Mouse (Mus musculus) forebrain, embryonic 13.5 days (tissue): ENCODE data around the gene Hoxd8. TPM values are rescaled to one million over a fixed set of nuclear protein-coding genes. Genes with fewer than 3 reads are reported as not detected.
A peak's percentile ranks its signal among the peaks of the same experiment; 100 is the strongest.

Experiments used
- ATAC-seq: fragments of 200-750 bp; cut with Nextera tagmentation; 2 replicates; pipeline ENCODE4 v1.8.0; 2017
- H3K27ac ChIP-seq: fragments of 300-500 bp; sonication (generic); 2 replicates; pipeline ENCODE4 v1.5.1; 2015; ENCODE audit warnings: inconsistent platforms, mild to moderate bottlenecking, moderate library complexity
- H3K27me3 ChIP-seq: fragments of 300-500 bp; sonication (generic); 2 replicates; pipeline ENCODE4 v1.6.1; 2015; ENCODE audit warnings: mild to moderate bottlenecking, inconsistent platforms
- H3K36me3 ChIP-seq: fragments of 300-500 bp; sonication (generic); 2 replicates; pipeline ENCODE4 v1.6.1; 2015; ENCODE audit warnings: mild to moderate bottlenecking, inconsistent platforms; ENCODE audit not compliant: poor library complexity, severe bottlenecking
- H3K4me1 ChIP-seq: fragments of 300-500 bp; sonication (generic); 2 replicates; pipeline ENCODE4 v1.6.1; 2015; ENCODE audit warnings: inconsistent platforms
- H3K4me2 ChIP-seq: fragments of 300-500 bp; sonication (generic); 2 replicates; pipeline ENCODE4 v1.6.1; 2015; ENCODE audit warnings: inconsistent platforms, mild to moderate bottlenecking, moderate library complexity
- H3K4me3 ChIP-seq: fragments of 300-500 bp; sonication (generic); 2 replicates; pipeline ENCODE4 v1.5.1; 2015; ENCODE audit warnings: mild to moderate bottlenecking, inconsistent platforms
- H3K9ac ChIP-seq: fragments of 300-500 bp; sonication (generic); 2 replicates; pipeline ENCODE4 v1.6.1; 2015; ENCODE audit warnings: mild to moderate bottlenecking, inconsistent platforms
- H3K9me3 ChIP-seq: fragments of 300-500 bp; sonication (generic); replicated peaks from 2 replicates; pipeline ENCODE4 v1.6.1; 2016; ENCODE audit warnings: inconsistent platforms
- WGBS: fragments of 180-500 bp; shearing (Covaris S2); methylation state at CpG from one replicate; pipeline ENCODE4 v1.1.7; 2015; 5-methylcytosine and 5-hydroxymethylcytosine counted together
- microRNA counts: library from miRNA; unstranded; fragments of <30 nt; microRNA quantifications from one replicate; lab custom pipeline; 2016
- microRNA-seq: library from miRNA; unstranded; fragments of <30 nt; microRNA quantifications from one replicate; pipeline ENCODE4, GENCODE M21; 2016
- polyA plus RNA-seq: library from polyadenylated mRNA; unstranded; fragments of >200 nt; fragmentation: Nextera tagmentation; extraction: Ambion mirVana; gene quantifications from 2 replicates; pipeline ENCODE4 v1.2.1, GENCODE M21; 2015

Hoxd8 gene
- polyA plus RNA-seq, 1 experiment from 2014 or later: not detected

DNA sequence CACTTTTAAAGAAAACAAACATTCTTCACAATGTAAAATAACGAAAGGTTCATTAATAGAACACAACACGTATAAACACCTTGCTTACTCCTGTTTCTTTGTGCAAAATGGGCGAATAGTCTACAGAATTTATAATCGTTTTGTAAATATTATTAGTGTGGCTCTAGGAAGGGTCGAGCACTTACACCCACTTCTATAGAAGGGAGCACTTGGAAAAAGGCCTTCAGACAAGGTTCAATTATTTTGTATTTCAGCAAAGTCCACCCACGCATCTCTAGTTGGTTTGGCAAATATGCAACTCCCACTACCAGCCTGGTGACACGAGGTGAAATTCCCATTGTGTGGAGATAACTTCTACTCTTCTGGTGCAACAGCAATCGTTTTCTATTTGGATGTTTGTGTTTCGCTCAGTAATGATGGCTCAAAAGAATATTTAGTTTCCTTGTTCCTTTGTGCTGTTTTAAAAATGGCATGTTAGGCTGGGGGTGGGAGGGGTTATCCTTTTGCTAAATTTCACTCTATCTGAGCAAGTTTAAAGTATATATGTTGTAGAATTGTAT, 44.1 kb downstream of the Hoxd8 start:
- Histone ChIP-seq H3K4me2 (no peak overlapping the region), H3K9me3 (no peaks in the 10 kb centered on the region), H3K27ac (no peak overlapping the region), H3K4me1 (peaks cover 19% of the 10 kb centered on the region), H3K36me3 (no peaks in the 10 kb centered on the region), H3K4me3 (no peak overlapping the region), H3K27me3 (peaks cover 100% of the 10 kb centered on the region), H3K9ac (no peak overlapping the region)
- no peak for ATAC-seq
- WGBS: 3% methylated on average over 9 of the region's 9 CpGs

- peak overlapping the region; percentile 25 for H3K4me3 ChIP-seq
- no peak overlapping the region for H3K9ac ChIP-seq
- peak; percentile 36; the same call in 1 of the 2 replicates for ATAC-seq
- 0% methylated on average over 47 of the region's 47 CpGs for WGBS
- H3K4me2 ChIP-seq: peak overlapping the region; percentile 53
- H3K4me1 ChIP-seq: peaks cover 19% of the 10 kb centered on the region
- no peaks in the 10 kb centered on the region for H3K36me3 ChIP-seq
- peaks cover 100% of the 10 kb centered on the region for H3K27me3 ChIP-seq
- no peaks in the 10 kb centered on the region for H3K9me3 ChIP-seq
- no peak overlapping the region for H3K27ac ChIP-seq
Observed at GRCm38 (mm10) chr2:74749337-74750121, 45.1 kb downstream of the Hoxd8 start.

GRCm38 (mm10) chr2:74750731-74751250, 46.4 kb downstream of the Hoxd8 start:
- Histone ChIP-seq H3K9ac (no peak overlapping the region), H3K27ac (no peak overlapping the region), H3K4me3 (no peak overlapping the region), H3K36me3 (no peaks in the 10 kb centered on the region), H3K4me2 (no peak overlapping the region), H3K27me3 (peaks cover 100% of the 10 kb centered on the region), H3K4me1 (peaks cover 19% of the 10 kb centered on the region), H3K9me3 (no peaks in the 10 kb centered on the region)
- ATAC-seq: no peak
- WGBS: 10% methylated on average over 5 of the region's 5 CpGs

DNA sequence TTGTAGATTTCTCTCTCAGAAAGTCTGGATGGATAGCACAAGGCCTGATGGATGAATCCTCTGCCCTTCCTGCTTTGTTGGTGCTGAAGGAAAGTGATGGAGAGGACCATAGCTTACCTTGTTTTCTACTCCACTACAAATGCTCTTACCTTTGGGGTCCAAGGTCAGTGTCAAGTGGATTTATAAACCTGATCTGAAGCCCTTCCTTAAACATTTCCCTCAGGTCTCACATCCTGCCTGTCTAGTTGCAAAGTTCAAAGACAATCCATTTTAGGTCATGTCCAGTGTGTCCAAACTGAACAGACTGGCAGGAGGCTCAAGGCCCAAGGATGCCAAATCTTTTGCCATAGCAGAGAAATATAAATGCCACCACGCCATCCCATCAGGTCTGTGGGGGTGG, 47.4 kb downstream of the Hoxd8 start:
- peaks cover 19% of the 10 kb centered on the region for H3K4me1 ChIP-seq
- H3K27ac ChIP-seq: no peak overlapping the region
- H3K36me3 ChIP-seq: no peaks in the 10 kb centered on the region
- H3K27me3 ChIP-seq: peaks cover 100% of the 10 kb centered on the region
- no peak overlapping the region for H3K4me2 ChIP-seq
- H3K9ac ChIP-seq: no peak overlapping the region
- H3K9me3 ChIP-seq: no peaks in the 10 kb centered on the region
- H3K4me3 ChIP-seq: no peak overlapping the region
- no peak for ATAC-seq
- 38% methylated on average over 1 of the region's 1 CpGs for WGBS

GRCm38 (mm10) chr2:74752431-74753174, 48.2 kb downstream of the Hoxd8 start:
- Histone ChIP-seq H3K27ac (no peak overlapping the region), H3K4me3 (peak overlapping the region; percentile 19), H3K4me2 (peak overlapping the region; percentile 36), H3K9me3 (no peaks in the 10 kb centered on the region), H3K4me1 (peaks cover 19% of the 10 kb centered on the region), H3K36me3 (no peaks in the 10 kb centered on the region), H3K27me3 (peaks cover 100% of the 10 kb centered on the region), H3K9ac (no peak overlapping the region)
- ATAC-seq: no peak
- 1% methylated on average over 45 of the region's 45 CpGs for WGBS

- Histone ChIP-seq H3K27me3 (peaks cover 100% of the 10 kb centered on the region), H3K4me2 (peak overlapping the region; percentile 36), H3K4me1 (peaks cover 19% of the 10 kb centered on the region), H3K36me3 (no peaks in the 10 kb centered on the region), H3K27ac (no peak overlapping the region), H3K9ac (no peak overlapping the region), H3K4me3 (peak overlapping the region; percentile 19; the same call in 1 of the 2 replicates), H3K9me3 (no peaks in the 10 kb centered on the region)
- under 1% methylated on average over 25 of the region's 25 CpGs for WGBS
- no peak for ATAC-seq
Observed at GRCm38 (mm10) chr2:74753175-74753523, 48.7 kb downstream of the Hoxd8 start.

DNA sequence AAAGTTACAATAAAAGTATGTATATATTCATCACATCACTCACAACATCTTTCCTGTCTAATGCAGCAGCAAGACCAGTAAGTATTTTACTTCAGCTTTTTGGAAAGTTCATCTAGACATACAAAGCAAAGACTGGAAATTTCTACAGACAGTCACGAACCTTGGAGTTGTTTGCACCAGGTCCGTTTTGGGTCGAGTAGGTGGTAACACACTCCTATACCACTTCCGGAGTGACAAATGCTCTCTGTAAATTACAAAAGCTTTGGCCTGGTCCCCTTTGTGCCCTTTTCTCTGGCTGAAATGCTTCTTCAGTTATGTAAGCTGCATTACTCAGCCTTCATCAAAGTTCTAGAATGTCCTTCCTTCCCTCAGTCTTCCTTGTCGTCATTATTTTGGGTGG, 49.3 kb downstream of the Hoxd8 start:
- Histone ChIP-seq H3K4me3 (no peak overlapping the region), H3K4me1 (peaks cover 19% of the 10 kb centered on the region), H3K9ac (no peak overlapping the region), H3K9me3 (no peaks in the 10 kb centered on the region), H3K27ac (no peak overlapping the region), H3K4me2 (no peak overlapping the region), H3K36me3 (no peaks in the 10 kb centered on the region), H3K27me3 (peaks cover 100% of the 10 kb centered on the region)
- no peak for ATAC-seq
- WGBS: 11% methylated on average over 5 of the region's 5 CpGs

MicroRNAs encoded within 50 kb of the gene (microRNA counts, 519-probe panel; counts per million panel counts)
- 177 counts per million, percentile 53 among the panel's probes with 10 or more counts for microRNA mmu-miR-10b (lab: Ali Mortazavi, UCI)

Small RNAs within 50 kb of the gene (microRNA-seq; reads per million reads assigned to microRNA genes)
- gene Gm44463 (not detected), gene Mir10b (97.7 reads per million, percentile 50 among the genes with 10 or more reads in this experiment)

Other genes starting within 250 kb of the Hoxd8 start
- 50.3 and 54.0 TPM in 2 replicates for gene Lnpk, start 125.2 kb upstream of the Hoxd8 start, polyA plus RNA-seq
- gene Evx2, start 45.1 kb upstream of the Hoxd8 start, polyA plus RNA-seq: not detected in 2 replicates
- gene Hoxd13, start 36.3 kb upstream of the Hoxd8 start, polyA plus RNA-seq: not detected in 2 replicates
- gene Hoxd12, start 29.6 kb upstream of the Hoxd8 start, polyA plus RNA-seq: not detected in 2 replicates
- gene Hoxd11, start 25.1 kb upstream of the Hoxd8 start, polyA plus RNA-seq: not detected in 2 replicates
- not detected in 2 replicates for gene Hoxd10, start 12.7 kb upstream of the Hoxd8 start, polyA plus RNA-seq
- not detected in 2 replicates for gene Hoxd9, start 6.9 kb upstream of the Hoxd8 start, polyA plus RNA-seq
- gene Hoxd3, start 7.3 kb downstream of the Hoxd8 start, polyA plus RNA-seq: not detected in 2 replicates
- gene Hoxd4, start 7.3 kb downstream of the Hoxd8 start, polyA plus RNA-seq: not detected in 2 replicates
- not detected in 2 replicates for gene Gm28230, start 22.1 kb downstream of the Hoxd8 start, polyA plus RNA-seq
- gene Hoxd1, start 58.4 kb downstream of the Hoxd8 start, polyA plus RNA-seq: not detected in 2 replicates
- 116 and 136 TPM in 2 replicates for gene Mtx2, start 121.2 kb downstream of the Hoxd8 start, polyA plus RNA-seq